Mouse (Mus musculus) CH12.LX (cell line): ENCODE measurements around the gene Mrm1. TPM values are rescaled to one million over a fixed set of nuclear protein-coding genes. Genes with fewer than 3 reads are reported as not detected.

Experiments used
- DNase-seq: peaks from one replicate; pipeline ENCODE4 v3.0.0-alpha.2; 2013; ENCODE audit errors: extremely low read depth
- H3K27ac ChIP-seq: 2 replicates; pipeline ENCODE4 v1.5.1; 2012; ENCODE audit warnings: low read depth, mild to moderate bottlenecking, control low read depth, moderate library complexity; ENCODE audit not compliant: insufficient read depth
- H3K27me3 ChIP-seq: replicated peaks from 2 replicates; pipeline ENCODE3; 2012; ENCODE audit warnings: inconsistent platforms
- H3K36me3 ChIP-seq, 2 experiments: replicated peaks in 1 of 2; 2 replicates each; pipeline versions ENCODE3 to v1.6.1; 2012; ENCODE audit warnings: inconsistent platforms in 1 of 2, low read length in 1 of 2, mild to moderate bottlenecking in 1 of 2, mixed read lengths in 1 of 2, moderate library complexity in 1 of 2; ENCODE audit not compliant: control insufficient read depth in 1 of 2, insufficient read depth in 1 of 2
- H3K4me1 ChIP-seq, 2 experiments: 2 replicates each; pipeline ENCODE4 v1.6.1; 2012; ENCODE audit warnings: inconsistent platforms in 1 of 2, moderate library complexity in 1 of 2; ENCODE audit not compliant: insufficient read depth in 2 of 2, control insufficient read depth in 1 of 2
- H3K4me2 ChIP-seq: 2 replicates; pipeline ENCODE4 v1.6.1; 2012; ENCODE audit warnings: low read depth, mild to moderate bottlenecking, control low read depth; ENCODE audit not compliant: poor library complexity, insufficient read depth, severe bottlenecking
- H3K4me3 ChIP-seq, 3 experiments: fragments of 150-350 bp in 1 of 3; sonication (generic) in 1 of 3; replicated peaks in 1 of 3; 2 replicates each; pipeline versions ENCODE3 to v1.5.1; 2011 to 2012; ENCODE audit warnings: low read depth in 2 of 3, low read length in 2 of 3, mild to moderate bottlenecking in 2 of 3, moderate library complexity in 2 of 3, control low read depth in 1 of 3, improper control_type of control experiment in 1 of 3, inconsistent platforms in 1 of 3, mixed read lengths in 1 of 3; ENCODE audit not compliant: poor library complexity in 1 of 3
- H3K79me2 ChIP-seq: replicated peaks from 2 replicates; pipeline ENCODE4 v1.6.1; 2012; ENCODE audit warnings: mild to moderate bottlenecking, moderate library complexity; ENCODE audit not compliant: control insufficient read depth, poor library complexity, insufficient read depth, severe bottlenecking; ENCODE audit errors: extremely low read depth
- H3K9ac ChIP-seq: 2 replicates; pipeline ENCODE4 v1.6.1; 2012; ENCODE audit warnings: low read depth, mild to moderate bottlenecking, control low read depth, moderate library complexity; ENCODE audit not compliant: insufficient read depth
- H3K9me3 ChIP-seq: replicated peaks from 2 replicates; pipeline ENCODE3; 2012; ENCODE audit warnings: low read length, inconsistent platforms, mixed read lengths
- BHLHE40 ChIP-seq: IDR thresholded peaks from 2 replicates; pipeline ENCODE4 v1.6.1; 2011; ENCODE audit warnings: mild to moderate bottlenecking, low read depth, low read length, improper control_type of control experiment
- CHD2 ChIP-seq: IDR thresholded peaks from 2 replicates; pipeline ENCODE4 v1.6.1; 2011; ENCODE audit warnings: low read length, improper control_type of control experiment
- IRF4 ChIP-seq: IDR thresholded peaks from 2 replicates; pipeline ENCODE4 v1.6.1; 2014; ENCODE audit warnings: low read depth, mild to moderate bottlenecking, inconsistent platforms, low read length, improper control_type of control experiment
- JUN ChIP-seq: IDR thresholded peaks from 2 replicates; pipeline ENCODE4 v1.6.1; 2011; ENCODE audit warnings: low read depth, mild to moderate bottlenecking, low read length, improper control_type of control experiment, moderate library complexity; ENCODE audit not compliant: insufficient read depth
- JUND ChIP-seq: conservative IDR thresholded peaks from 2 replicates; pipeline ENCODE4 v1.6.1; 2011; ENCODE audit warnings: low read depth, low read length, improper control_type of control experiment
- KAT2A ChIP-seq: IDR thresholded peaks from 2 replicates; pipeline ENCODE4 v1.6.1; 2012; ENCODE audit warnings: low read length, improper control_type of control experiment, inconsistent platforms; ENCODE audit not compliant: insufficient replicate concordance
- MAX ChIP-seq: IDR thresholded peaks from 2 replicates; pipeline ENCODE4 v1.6.1; 2011; ENCODE audit warnings: low read length, improper control_type of control experiment
- MEF2A ChIP-seq: IDR thresholded peaks from 2 replicates; pipeline ENCODE4 v1.6.1; 2014; ENCODE audit warnings: low read depth, mild to moderate bottlenecking, inconsistent platforms, low read length, improper control_type of control experiment, borderline replicate concordance
- MXI1 ChIP-seq: IDR thresholded peaks from 2 replicates; pipeline ENCODE4 v1.6.1; 2011; ENCODE audit warnings: mild to moderate bottlenecking, low read depth, low read length, improper control_type of control experiment
- NRF1 ChIP-seq: IDR thresholded peaks from 2 replicates; pipeline ENCODE4 v1.6.1; 2014; ENCODE audit warnings: low read depth, mild to moderate bottlenecking, inconsistent platforms, low read length, improper control_type of control experiment, moderate library complexity
- PAX5 ChIP-seq: IDR thresholded peaks from 2 replicates; pipeline ENCODE4 v1.6.1; 2012; ENCODE audit warnings: low read length, inconsistent platforms, mixed read lengths
- POLR2A ChIP-seq: IDR thresholded peaks from 2 replicates; pipeline ENCODE4 v1.6.1; 2011; ENCODE audit warnings: low read depth, mild to moderate bottlenecking, improper control_type of control experiment, low read length
- POLR2AphosphoS2 ChIP-seq: IDR thresholded peaks from 2 replicates; pipeline ENCODE4 v1.6.1; 2011; ENCODE audit warnings: low read depth, low read length, improper control_type of control experiment
- RAD21 ChIP-seq: IDR thresholded peaks from 2 replicates; pipeline ENCODE4 v1.6.1; 2011; ENCODE audit warnings: low read depth, mild to moderate bottlenecking, low read length, improper control_type of control experiment, moderate library complexity
- TBP ChIP-seq: conservative IDR thresholded peaks from 2 replicates; pipeline ENCODE4 v1.6.1; 2011; ENCODE audit warnings: low read depth, low read length, improper control_type of control experiment
- UBTF ChIP-seq: IDR thresholded peaks from 2 replicates; pipeline ENCODE4 v1.6.1; 2012; ENCODE audit warnings: low read depth, mild to moderate bottlenecking, inconsistent platforms, low read length, improper control_type of control experiment, moderate library complexity
- ZC3H11A ChIP-seq: IDR thresholded peaks from 2 replicates; pipeline ENCODE4 v1.6.1; 2012; ENCODE audit warnings: low read depth, mild to moderate bottlenecking, inconsistent platforms, low read length, improper control_type of control experiment
- ZMIZ1 ChIP-seq: IDR thresholded peaks from 2 replicates; pipeline ENCODE4 v1.6.1; 2012; ENCODE audit warnings: low read depth, mild to moderate bottlenecking, inconsistent platforms, low read length, improper control_type of control experiment
- ZNF384 ChIP-seq: IDR thresholded peaks from 2 replicates; pipeline ENCODE4 v1.6.1; 2012; ENCODE audit warnings: low read depth, low read length, improper control_type of control experiment, inconsistent platforms
- dilution Hi-C: fragments of 300-500 bp; cut with MboI; formaldehyde crosslinking; loops from 2 replicates; pipeline ENCODE4 v1.14.3; 2020; ENCODE audit warnings: low sequenced_read_pairs; ENCODE audit not compliant: extremely low pct_unique_long_range_greater_than_20kb, extremely low pct_ligation_motif_present
- in situ Hi-C: fragments of 300-500 bp; cut with MboI; formaldehyde crosslinking; loops from 3 replicates; pipeline ENCODE4 v1.14.3; 2019; ENCODE audit warnings: low sequenced_read_pairs, low pct_ligation_motif_present, low pct_unique_long_range_greater_than_20kb, mixed read lengths
- polyA plus RNA-seq: library from polyadenylated mRNA; unstranded; fragments of >175 nt; gene quantifications from 2 replicates; pipeline ENCODE4 v1.2.1, GENCODE M21; 2012; ENCODE audit warnings: low read depth; ENCODE audit not compliant: insufficient read length
- total RNA-seq, 2 experiments: library from RNA; depleted of rRNA; stranded (reverse); fragments of 300-350 nt in 1 of 2; fragments of >200 nt in 1 of 2; gene quantifications; 2 replicates each; pipeline ENCODE4 v1.2.3; 2012 to 2014

The Mrm1 gene
- total and polyA plus RNA-seq, 3 experiments: 11.1 to 27.8 (median 16.1) TPM

GRCm38 (mm10) chr11:84765125-84765524 is 54.2 kb downstream of the Mrm1 start:
- DNase-seq: no peak
- no peak overlapping the region for H3K4me3 ChIP-seq
- 0 out of 4 replicates have a peak, but pooled peaks cover 0 to 4% of the 10 kb centered on the region in 2 experiments for H3K4me1 ChIP-seq
- H3K4me2 ChIP-seq: no peak overlapping the region
- no peak overlapping the region for H3K27ac ChIP-seq
- no peak for TF ChIP-seq UBTF
- TF ChIP-seq POLR2A: no peak
- TF ChIP-seq KAT2A: no peak
- no peak for TF ChIP-seq JUN
- TF ChIP-seq PAX5: no peak
- no peak for TF ChIP-seq IRF4
- TF ChIP-seq CHD2: no peak
- TF ChIP-seq MEF2A: no peak
- no peak for TF ChIP-seq ZNF384
- no peak for TF ChIP-seq ZC3H11A
- no peak for TF ChIP-seq POLR2AphosphoS2
- TF ChIP-seq MAX: no peak
- no peak for TF ChIP-seq ZMIZ1
- no peak for TF ChIP-seq MXI1
- no peaks in the 10 kb centered on the region for H3K79me2 ChIP-seq
- H3K36me3 ChIP-seq: no peaks in the 10 kb centered on the region
- no peaks in the 10 kb centered on the region for H3K9me3 ChIP-seq
- H3K9ac ChIP-seq: no peak overlapping the region
- peaks cover 93% of the 10 kb centered on the region for H3K27me3 ChIP-seq
- in situ Hi-C loops (no loop called here), dilution Hi-C loops (no loop called here)

- Histone ChIP-seq H3K9me3 (no peaks in the 10 kb centered on the region), H3K27ac (no peak overlapping the region), H3K4me1 (0 out of 4 replicates have a peak, but pooled peaks cover 0 to 4% of the 10 kb centered on the region in 2 experiments), H3K9ac (no peak overlapping the region), H3K4me3 (no peak overlapping the region), H3K79me2 (no peaks in the 10 kb centered on the region), H3K27me3 (peaks cover 93% of the 10 kb centered on the region), H3K4me2 (no peak overlapping the region), H3K36me3 (no peaks in the 10 kb centered on the region)
- dilution Hi-C loops: no loop called here
- DNase-seq: no peak
- TF ChIP-seq JUND (no peak), TBP (no peak), RAD21 (no peak), CHD2 (no peak), BHLHE40 (peak; percentile 13; the same call in 1 of the 2 replicates), MXI1 (no peak), MEF2A (no peak), UBTF (no peak), NRF1 (no peak), MAX (0 out of 2 replicates have a peak, but pooled peaks have one; percentile 18), JUN (no peak), KAT2A (no peak)
- in situ Hi-C loops: no loop called here
Observed at GRCm38 (mm10) chr11:84764527-84764961, 54.8 kb downstream of the Mrm1 start.
